Mouse (Mus musculus): ENCODE measurements at regions not wholly inside any gene's neighbourhood (a gene's known extent, or its start where the extent isn't known, plus 50 kb on each side); places are given as distances from the start of the nearest gene placed in this dataset.

GRCm38 (mm10) chr1:194161469-194161868 is 456.5 kb upstream of the Plxna2 start:
- no peaks in the 10 kb centered on the region for H3K36me3 ChIP-seq
- no peak for ATAC-seq (ENCODE audit: insufficient number of reproducible peaks, low FRiP score)
- H3K4me3 ChIP-seq: no peak overlapping the region
- WGBS: 80% methylated on average over 4 of the region's 4 CpGs
- no peaks in the 10 kb centered on the region for H3K27me3 ChIP-seq (replicated peaks)
- H3K9me3 ChIP-seq (replicated peaks): no peaks in the 10 kb centered on the region
- H3K9ac ChIP-seq: no peak overlapping the region
- no peaks in the 10 kb centered on the region for H3K4me1 ChIP-seq (replicated peaks)
- no peak overlapping the region for H3K27ac ChIP-seq (ENCODE audit: poor library complexity, severe bottlenecking)
- H3K4me2 ChIP-seq: no peak overlapping the region

- Histone ChIP-seq H3K36me3 (no peaks in the 10 kb centered on the region), H3K9ac (no peak overlapping the region), H3K27me3 (replicated peaks) (no peaks in the 10 kb centered on the region), H3K4me2 (no peak overlapping the region), H3K4me1 (replicated peaks) (no peaks in the 10 kb centered on the region), H3K4me3 (no peak overlapping the region), H3K27ac (ENCODE audit: poor library complexity, severe bottlenecking) (no peak overlapping the region), H3K9me3 (replicated peaks) (no peaks in the 10 kb centered on the region)
- WGBS: 67% methylated on average over 8 of the region's 8 CpGs
- ATAC-seq (ENCODE audit: insufficient number of reproducible peaks, low FRiP score): no peak
Observed at GRCm38 (mm10) chr1:194160761-194161461, 457.1 kb upstream of the Plxna2 start.

GRCm38 (mm10) chr1:194157268-194157667 is 460.8 kb upstream of the Plxna2 start:
- no peak for ATAC-seq (ENCODE audit: insufficient number of reproducible peaks, low FRiP score)
- no peak overlapping the region for H3K27ac ChIP-seq (ENCODE audit: poor library complexity, severe bottlenecking)
- H3K9ac ChIP-seq: no peak overlapping the region
- H3K4me2 ChIP-seq: no peak overlapping the region
- no peaks in the 10 kb centered on the region for H3K27me3 ChIP-seq (replicated peaks)
- H3K9me3 ChIP-seq (replicated peaks): no peaks in the 10 kb centered on the region
- H3K4me3 ChIP-seq: no peak overlapping the region
- 88% methylated on average over 6 of the region's 6 CpGs for WGBS
- H3K4me1 ChIP-seq (replicated peaks): no peaks in the 10 kb centered on the region
- no peaks in the 10 kb centered on the region for H3K36me3 ChIP-seq

- H3K4me3 ChIP-seq: no peak overlapping the region
- no peak for ATAC-seq (ENCODE audit: insufficient number of reproducible peaks, low FRiP score)
- peaks cover 8% of the 10 kb centered on the region for H3K4me1 ChIP-seq (replicated peaks)
- no peaks in the 10 kb centered on the region for H3K27me3 ChIP-seq (replicated peaks)
- H3K9ac ChIP-seq: no peak overlapping the region
- no peaks in the 10 kb centered on the region for H3K9me3 ChIP-seq (replicated peaks)
- no peaks in the 10 kb centered on the region for H3K36me3 ChIP-seq
- 0 out of 2 replicates have a peak overlapping the region, but pooled peaks have one; percentile 2 for H3K4me2 ChIP-seq
- no peak overlapping the region for H3K27ac ChIP-seq (ENCODE audit: poor library complexity, severe bottlenecking)
- WGBS: 53% methylated on average over 11 of the region's 11 CpGs
Observed at GRCm38 (mm10) chr1:194148416-194149364, 469.3 kb upstream of the Plxna2 start.

- H3K27ac ChIP-seq (ENCODE audit: poor library complexity, severe bottlenecking): no peak overlapping the region
- WGBS: 72% methylated on average over 4 of the region's 4 CpGs
- H3K36me3 ChIP-seq: no peaks in the 10 kb centered on the region
- no peaks in the 10 kb centered on the region for H3K9me3 ChIP-seq (replicated peaks)
- H3K4me3 ChIP-seq: no peak overlapping the region
- no peak for ATAC-seq (ENCODE audit: insufficient number of reproducible peaks, low FRiP score)
- no peak overlapping the region for H3K4me2 ChIP-seq
- no peaks in the 10 kb centered on the region for H3K4me1 ChIP-seq (replicated peaks)
- H3K9ac ChIP-seq: no peak overlapping the region
- no peaks in the 10 kb centered on the region for H3K27me3 ChIP-seq (replicated peaks)
Observed at GRCm38 (mm10) chr1:194117631-194118360, 500.2 kb upstream of the Plxna2 start.

- 67% methylated on average over 1 of the region's 1 CpGs for WGBS
- H3K4me1 ChIP-seq (replicated peaks): peaks cover under 1% of the 10 kb centered on the region
- no peak overlapping the region for H3K4me2 ChIP-seq
- no peak overlapping the region for H3K4me3 ChIP-seq
- H3K27ac ChIP-seq (ENCODE audit: poor library complexity, severe bottlenecking): no peak overlapping the region
- no peaks in the 10 kb centered on the region for H3K9me3 ChIP-seq (replicated peaks)
- ATAC-seq (ENCODE audit: insufficient number of reproducible peaks, low FRiP score): no peak
- no peaks in the 10 kb centered on the region for H3K36me3 ChIP-seq
- no peak overlapping the region for H3K9ac ChIP-seq
- no peaks in the 10 kb centered on the region for H3K27me3 ChIP-seq (replicated peaks)
Observed at GRCm38 (mm10) chr1:194114399-194114798, 503.6 kb upstream of the Plxna2 start.

GRCm38 (mm10) chr1:194111931-194112330 is 506.1 kb upstream of the Plxna2 start:
- H3K36me3 ChIP-seq: no peaks in the 10 kb centered on the region
- H3K4me3 ChIP-seq: no peak overlapping the region
- H3K4me2 ChIP-seq: no peak overlapping the region
- peaks cover 7% of the 10 kb centered on the region for H3K4me1 ChIP-seq (replicated peaks)
- ATAC-seq (ENCODE audit: insufficient number of reproducible peaks, low FRiP score): no peak
- no peak overlapping the region for H3K9ac ChIP-seq
- no peak overlapping the region for H3K27ac ChIP-seq (ENCODE audit: poor library complexity, severe bottlenecking)
- H3K9me3 ChIP-seq (replicated peaks): no peaks in the 10 kb centered on the region
- H3K27me3 ChIP-seq (replicated peaks): no peaks in the 10 kb centered on the region
- WGBS: 52% methylated on average over 2 of the region's 2 CpGs

GRCm38 (mm10) chr1:194109172-194110071 is 508.6 kb upstream of the Plxna2 start:
- Histone ChIP-seq H3K27ac (ENCODE audit: poor library complexity, severe bottlenecking) (no peak overlapping the region), H3K9me3 (replicated peaks) (no peaks in the 10 kb centered on the region), H3K4me2 (no peak overlapping the region), H3K9ac (no peak overlapping the region), H3K4me3 (no peak overlapping the region), H3K27me3 (replicated peaks) (0 out of 2 replicates have a peak, but pooled peaks cover 4% of the 10 kb centered on the region), H3K36me3 (no peaks in the 10 kb centered on the region), H3K4me1 (replicated peaks) (peaks cover 7% of the 10 kb centered on the region)
- 61% methylated on average over 5 of the region's 5 CpGs for WGBS
- no peak for ATAC-seq (ENCODE audit: insufficient number of reproducible peaks, low FRiP score)

GRCm38 (mm10) chr1:194108132-194108531 is 509.9 kb upstream of the Plxna2 start:
- H3K9ac ChIP-seq: no peak overlapping the region
- 60% methylated on average over 2 of the region's 2 CpGs for WGBS
- no peak overlapping the region for H3K27ac ChIP-seq (ENCODE audit: poor library complexity, severe bottlenecking)
- no peak for ATAC-seq (ENCODE audit: insufficient number of reproducible peaks, low FRiP score)
- H3K4me1 ChIP-seq (replicated peaks): peaks cover 7% of the 10 kb centered on the region
- H3K36me3 ChIP-seq: no peaks in the 10 kb centered on the region
- no peak overlapping the region for H3K4me2 ChIP-seq
- H3K27me3 ChIP-seq (replicated peaks): 0 out of 2 replicates have a peak, but pooled peaks cover 4% of the 10 kb centered on the region
- no peak overlapping the region for H3K4me3 ChIP-seq
- no peaks in the 10 kb centered on the region for H3K9me3 ChIP-seq (replicated peaks)

- no peak for ATAC-seq (ENCODE audit: insufficient number of reproducible peaks, low FRiP score)
- Histone ChIP-seq H3K27me3 (replicated peaks) (0 out of 2 replicates have a peak, but pooled peaks cover 4% of the 10 kb centered on the region), H3K4me1 (replicated peaks) (peaks cover 7% of the 10 kb centered on the region), H3K4me3 (no peak overlapping the region), H3K9me3 (replicated peaks) (no peaks in the 10 kb centered on the region), H3K4me2 (no peak overlapping the region), H3K27ac (ENCODE audit: poor library complexity, severe bottlenecking) (no peak overlapping the region), H3K9ac (no peak overlapping the region), H3K36me3 (no peaks in the 10 kb centered on the region)
- WGBS: 86% methylated on average over 3 of the region's 3 CpGs
Observed at GRCm38 (mm10) chr1:194107271-194107938, 510.6 kb upstream of the Plxna2 start.
